Mouse (Mus musculus) embryonic facial prominence, embryonic 15.5 days (tissue): ENCODE data around the gene Nova2. TPM values are rescaled to one million over a fixed set of nuclear protein-coding genes. Genes with fewer than 3 reads are reported as not detected.

Experiments
- ATAC-seq: fragments of 200-750 bp; cut with Nextera tagmentation; 2 replicates; pipeline ENCODE4 v1.8.0; 2017; ENCODE audit warnings: low read depth, moderate TSS enrichment; ENCODE audit not compliant: insufficient number of reproducible peaks, low FRiP score, low TSS enrichment
- H3K27ac ChIP-seq: fragments of 300-500 bp; sonication (generic); replicated peaks from 2 replicates; pipeline ENCODE4 v1.5.1; 2015; ENCODE audit warnings: mild to moderate bottlenecking, inconsistent platforms
- H3K27me3 ChIP-seq: fragments of 300-500 bp; sonication (generic); 2 replicates; pipeline ENCODE4 v1.6.1; 2015; ENCODE audit warnings: inconsistent platforms
- H3K36me3 ChIP-seq: fragments of 300-500 bp; sonication (generic); 2 replicates; pipeline ENCODE4 v1.6.1; 2015; ENCODE audit warnings: mild to moderate bottlenecking, inconsistent platforms
- H3K4me1 ChIP-seq: fragments of 300-500 bp; sonication (generic); 2 replicates; pipeline ENCODE4 v1.6.1; 2015; ENCODE audit warnings: inconsistent platforms
- H3K4me2 ChIP-seq: fragments of 300-500 bp; sonication (generic); replicated peaks from 2 replicates; pipeline ENCODE4 v1.6.1; 2015; ENCODE audit warnings: mild to moderate bottlenecking, inconsistent platforms
- H3K4me3 ChIP-seq: fragments of 300-500 bp; sonication (generic); replicated peaks from 2 replicates; pipeline ENCODE4 v1.5.1; 2015; ENCODE audit warnings: mild to moderate bottlenecking, inconsistent platforms
- H3K9ac ChIP-seq: fragments of 300-500 bp; sonication (generic); 2 replicates; pipeline ENCODE4 v1.6.1; 2015; ENCODE audit warnings: inconsistent platforms
- H3K9me3 ChIP-seq: fragments of 300-500 bp; sonication (generic); replicated peaks from 2 replicates; pipeline ENCODE4 v1.6.1; 2016; ENCODE audit warnings: inconsistent platforms
- WGBS: fragments of 180-500 bp; shearing (Covaris S2); methylation state at CpG from one replicate; pipeline ENCODE4 v1.1.7; 2015; 5-methylcytosine and 5-hydroxymethylcytosine counted together
- polyA plus RNA-seq: library from polyadenylated mRNA; unstranded; fragments of >200 nt; fragmentation: Nextera tagmentation; extraction: Ambion mirVana; gene quantifications from 2 replicates; pipeline ENCODE4 v1.2.1, GENCODE M21; 2015

The Nova2 gene
- polyA plus RNA-seq, 1 experiment from 2014 or later, result 0.60 TPM

DNA sequence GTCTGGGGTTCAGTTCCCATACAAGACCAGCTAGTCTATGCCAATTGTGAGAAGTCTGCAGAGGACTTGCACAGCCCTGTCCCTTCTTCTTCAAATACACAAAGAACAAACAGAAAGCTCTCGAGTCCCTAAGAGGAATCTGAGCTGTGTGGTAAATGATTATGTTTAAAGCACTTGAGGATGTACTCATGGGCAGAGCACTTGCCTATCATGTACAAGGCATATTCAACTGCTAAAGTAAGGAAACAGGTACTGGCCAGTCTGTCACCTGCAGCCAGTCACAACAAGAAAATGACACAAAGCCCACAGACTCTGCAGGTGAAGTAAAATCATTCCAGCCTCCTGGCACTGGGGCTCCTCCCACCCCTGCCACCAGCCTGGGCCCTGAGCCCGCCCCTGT is 25.2 kb upstream of the Nova2 start:
- no peak overlapping the region for H3K9ac ChIP-seq
- H3K36me3 ChIP-seq, result peaks cover 46% of the 10 kb centered on the region
- H3K27ac ChIP-seq, result no peak overlapping the region
- no peaks in the 10 kb centered on the region for H3K27me3 ChIP-seq
- 84% methylated on average over 2 of the region's 2 CpGs for WGBS
- no peak for ATAC-seq
- H3K4me2 ChIP-seq, result no peak overlapping the region
- no peak overlapping the region for H3K4me3 ChIP-seq
- H3K4me1 ChIP-seq, result no peaks in the 10 kb centered on the region
- no peaks in the 10 kb centered on the region for H3K9me3 ChIP-seq

DNA sequence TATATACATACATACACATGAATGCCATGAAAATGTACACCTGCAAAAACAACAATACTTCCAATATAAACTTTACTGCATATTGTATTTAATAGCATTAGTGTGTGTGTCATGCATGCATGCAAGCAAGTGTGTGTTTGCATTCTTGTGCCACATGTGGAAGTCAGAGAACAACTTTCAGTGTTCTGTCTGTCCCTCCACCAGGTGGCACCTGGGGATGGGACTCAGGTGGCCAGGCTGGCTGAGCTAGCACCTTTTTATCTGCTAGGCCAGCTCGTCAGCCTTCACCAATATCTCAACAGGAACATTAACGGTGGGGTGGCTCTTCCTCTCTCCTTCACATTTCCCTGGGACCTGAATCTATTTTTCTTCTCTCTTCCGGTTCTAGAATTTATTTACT is 23.2 kb upstream of the Nova2 start:
- Histone ChIP-seq H3K9ac (no peak overlapping the region), H3K27me3 (no peaks in the 10 kb centered on the region), H3K9me3 (no peaks in the 10 kb centered on the region), H3K27ac (no peak overlapping the region), H3K36me3 (peaks cover 46% of the 10 kb centered on the region), H3K4me3 (no peak overlapping the region), H3K4me2 (no peak overlapping the region), H3K4me1 (0 out of 2 replicates have a peak, but pooled peaks cover 3% of the 10 kb centered on the region)
- no peak for ATAC-seq
- WGBS, result 69% methylated on average over 3 of the region's 3 CpGs

DNA sequence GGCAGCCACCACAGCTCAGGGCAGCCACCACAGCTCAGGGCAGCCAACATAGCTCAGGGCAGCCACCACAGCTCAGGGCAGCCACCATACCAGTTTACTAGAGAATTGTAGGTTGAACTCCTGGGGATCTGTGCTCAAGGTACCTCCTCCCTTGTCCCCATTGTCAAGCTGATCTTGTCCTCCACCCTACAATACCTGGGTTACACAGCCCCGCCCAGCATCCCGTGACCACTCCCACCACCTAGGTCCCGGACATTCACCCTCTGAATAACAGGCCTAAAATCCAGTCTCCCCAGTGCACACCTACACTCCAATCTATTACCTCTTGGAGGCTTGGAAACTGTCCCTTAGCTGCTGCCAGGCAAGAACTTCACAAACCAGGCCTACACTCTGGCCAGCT is 20.7 kb upstream of the Nova2 start:
- Histone ChIP-seq H3K4me2 (no peak overlapping the region), H3K4me3 (no peak overlapping the region), H3K4me1 (peaks cover 15% of the 10 kb centered on the region), H3K9me3 (no peaks in the 10 kb centered on the region), H3K27ac (no peak overlapping the region), H3K36me3 (peaks cover 31% of the 10 kb centered on the region), H3K9ac (no peak overlapping the region), H3K27me3 (no peaks in the 10 kb centered on the region)
- ATAC-seq, result no peak
- 76% methylated on average over 3 of the region's 3 CpGs for WGBS

DNA sequence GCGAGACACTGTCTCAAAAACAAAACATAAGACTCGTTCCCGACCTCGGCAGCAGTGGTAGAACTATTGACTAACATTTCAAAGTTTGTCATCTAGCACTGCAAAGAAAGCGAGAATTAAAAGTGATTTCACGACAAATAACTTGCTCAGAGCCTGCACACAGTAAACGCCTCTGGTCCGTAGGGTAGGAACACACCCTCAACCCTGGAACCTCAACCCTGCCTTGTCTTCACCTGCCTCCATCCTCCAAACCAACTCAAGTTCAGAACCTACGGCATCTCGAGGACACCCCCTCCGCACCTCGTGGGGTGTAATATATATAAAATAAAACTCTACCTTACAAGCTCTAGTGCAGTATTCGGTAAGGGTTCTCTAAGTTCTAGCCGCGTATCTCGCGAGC is 15.9 kb upstream of the Nova2 start:
- H3K9me3 ChIP-seq, result no peaks in the 10 kb centered on the region
- ATAC-seq, result no peak
- H3K27me3 ChIP-seq, result no peaks in the 10 kb centered on the region
- peak overlapping the region; percentile 63 for H3K4me2 ChIP-seq
- peaks cover 20% of the 10 kb centered on the region for H3K4me1 ChIP-seq
- peak overlapping the region; percentile 53 for H3K9ac ChIP-seq
- H3K4me3 ChIP-seq, result peak overlapping the region; percentile 74
- no peaks in the 10 kb centered on the region for H3K36me3 ChIP-seq
- 0 out of 2 replicates have a peak overlapping the region, but pooled peaks have one; percentile 41 for H3K27ac ChIP-seq
- WGBS, result 6% methylated on average over 17 of the region's 17 CpGs

DNA sequence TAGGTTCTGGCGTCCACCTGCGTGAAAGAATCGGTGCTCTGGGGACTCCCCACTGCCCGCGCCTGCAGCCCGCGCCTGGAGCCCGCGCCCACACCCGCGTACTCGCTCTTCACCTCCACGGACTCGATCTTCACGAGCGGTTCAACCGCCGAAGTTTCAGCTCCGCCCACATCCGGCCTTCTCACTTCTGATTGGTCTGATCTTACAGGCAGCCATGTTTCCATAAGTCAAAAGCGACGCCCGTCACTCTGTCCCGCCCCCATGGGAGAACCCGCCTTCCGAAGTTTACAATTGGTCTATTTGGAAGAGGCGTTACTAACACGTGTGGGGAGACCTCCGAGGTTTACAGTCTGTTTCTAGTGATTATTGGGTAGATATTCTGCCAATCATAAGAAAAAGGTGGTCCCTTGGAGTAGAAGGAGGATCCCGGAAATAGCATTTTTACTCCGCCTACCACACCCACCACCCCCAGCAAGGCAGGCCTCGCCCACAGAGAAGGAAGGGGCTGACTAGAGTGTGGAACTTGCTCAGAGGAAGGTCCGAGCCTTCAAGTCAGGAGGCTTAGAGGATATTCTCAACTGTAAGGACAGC is 15.4 kb upstream of the Nova2 start, which contains the start of gene Ccdc61:
TSS of gene Ccdc61 (minus strand) at position 175 of the 591 bp plus-strand sequence.
- peak; percentile 99 for ATAC-seq
- H3K27ac ChIP-seq, result 0 out of 2 replicates have a peak within 1 kb of the TSS, but pooled peaks have one; percentile 41
- peak within 1 kb of the TSS; percentile 53 for H3K9ac ChIP-seq
- peaks cover 20% of the 10 kb centered on the region for H3K4me1 ChIP-seq
- H3K4me3 ChIP-seq, result peak within 1 kb of the TSS; percentile 74
- H3K27me3 ChIP-seq, result no peaks in the 10 kb centered on the region
- H3K4me2 ChIP-seq, result peak within 1 kb of the TSS; percentile 63
- under 1% methylated on average over 33 of the region's 33 CpGs for WGBS
- no peaks in the 10 kb centered on the region for H3K9me3 ChIP-seq
- H3K36me3 ChIP-seq, result no peaks in the 10 kb centered on the region

DNA sequence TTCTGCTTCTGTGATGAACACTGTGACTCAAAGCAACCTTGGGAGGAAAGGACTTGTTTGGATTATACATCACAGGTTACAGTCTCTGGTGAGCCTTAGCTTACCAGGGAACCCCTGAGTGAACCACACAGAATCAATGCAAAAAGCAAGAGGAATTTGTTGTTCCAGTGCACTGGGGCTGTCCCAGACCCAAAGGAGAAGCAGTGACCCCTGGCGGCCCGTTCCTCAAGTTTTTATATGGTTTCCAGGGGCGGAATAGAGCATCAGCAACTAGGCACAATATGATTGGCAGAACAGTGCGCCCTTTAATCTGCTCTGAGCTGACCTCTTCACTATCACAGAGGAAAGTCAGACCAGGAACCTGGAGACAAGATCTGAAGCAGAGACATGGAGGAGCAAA is 9.4 kb upstream of the Nova2 start:
- no peak overlapping the region for H3K9ac ChIP-seq
- no peaks in the 10 kb centered on the region; the same call in 1 of the 2 replicates for H3K27me3 ChIP-seq
- H3K4me2 ChIP-seq, result no peak overlapping the region
- H3K4me1 ChIP-seq, result peaks cover 4% of the 10 kb centered on the region; the same call in 1 of the 2 replicates
- 71% methylated on average over 4 of the region's 4 CpGs for WGBS
- no peaks in the 10 kb centered on the region for H3K9me3 ChIP-seq
- no peaks in the 10 kb centered on the region for H3K36me3 ChIP-seq
- no peak for ATAC-seq
- no peak overlapping the region for H3K27ac ChIP-seq
- no peak overlapping the region for H3K4me3 ChIP-seq

DNA sequence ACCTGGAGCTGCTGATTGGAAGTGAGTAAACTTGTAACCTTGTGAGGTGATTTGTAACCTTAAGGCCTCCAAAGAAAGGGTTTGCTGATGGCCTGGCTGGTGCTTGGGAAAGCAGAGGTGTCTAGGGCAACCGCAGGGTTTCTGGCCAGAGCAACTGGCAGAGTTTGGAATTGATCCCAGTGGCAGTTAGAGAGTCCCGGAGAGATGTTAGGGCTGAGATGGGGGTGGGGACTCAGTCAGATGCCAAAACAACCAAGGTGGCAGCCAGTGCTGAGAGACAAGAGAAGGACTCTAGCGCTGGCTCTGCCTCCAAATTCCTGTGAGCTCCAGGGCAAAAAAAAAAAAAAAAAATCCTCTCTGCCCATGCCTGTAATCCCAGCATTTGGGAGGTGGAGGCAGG is 7.8 kb upstream of the Nova2 start:
- Histone ChIP-seq H3K9ac (no peak overlapping the region), H3K9me3 (no peaks in the 10 kb centered on the region), H3K4me2 (no peak overlapping the region), H3K36me3 (no peaks in the 10 kb centered on the region), H3K27me3 (peaks cover 5% of the 10 kb centered on the region), H3K4me3 (no peak overlapping the region), H3K27ac (no peak overlapping the region), H3K4me1 (peaks cover 4% of the 10 kb centered on the region; the same call in 1 of the 2 replicates)
- no peak for ATAC-seq
- 57% methylated on average over 3 of the region's 3 CpGs for WGBS

DNA sequence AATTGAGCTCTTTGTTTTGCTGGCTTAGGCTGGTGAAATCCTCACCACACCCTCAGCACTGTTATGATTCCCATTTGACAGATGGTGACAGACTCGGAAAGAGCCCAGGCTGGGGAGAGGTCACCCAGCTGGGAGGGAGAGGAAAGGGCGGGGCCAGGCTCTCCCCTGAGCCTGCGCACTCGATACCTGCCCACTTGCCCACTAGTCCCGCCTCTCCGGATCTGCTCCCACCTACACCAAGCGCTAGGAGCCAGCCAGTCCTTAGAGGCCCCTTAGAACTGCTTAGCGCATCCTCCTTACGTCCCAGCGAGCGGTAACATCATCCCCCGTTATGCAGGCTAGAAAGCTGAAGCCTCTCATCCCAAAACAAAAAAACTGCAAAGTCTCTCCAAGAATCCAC is 4.6 kb upstream of the Nova2 start:
- ATAC-seq, result no peak
- peak overlapping the region; percentile 22; the same call in 1 of the 2 replicates for H3K4me2 ChIP-seq

DNA sequence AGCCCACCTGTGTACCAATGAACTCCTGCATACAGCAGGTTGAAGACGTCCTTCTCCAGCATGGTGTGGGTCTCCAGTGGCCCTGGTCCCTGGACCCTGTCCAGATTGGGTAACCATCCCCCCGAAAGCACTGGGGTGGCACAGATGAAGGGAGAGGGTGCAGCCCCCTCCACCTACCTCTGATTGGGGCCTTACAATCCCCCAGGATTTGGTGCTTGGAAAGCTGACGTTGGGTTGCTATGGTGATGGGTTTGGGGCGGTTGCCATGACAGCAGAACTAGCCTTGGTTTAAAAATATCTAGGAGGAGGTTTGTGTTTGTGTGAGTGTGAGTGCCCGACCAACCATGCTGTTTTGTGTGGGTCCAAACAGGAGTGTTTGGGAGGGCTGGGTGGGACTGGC is 2.9 kb upstream of the Nova2 start:
- ATAC-seq, result no peak
- H3K27ac ChIP-seq, result no peak overlapping the region
- H3K4me1 ChIP-seq, result peaks cover 18% of the 10 kb centered on the region
- WGBS, result 46% methylated on average over 5 of the region's 5 CpGs
- H3K4me3 ChIP-seq, result no peak overlapping the region
- no peak overlapping the region for H3K9ac ChIP-seq
- peaks cover 51% of the 10 kb centered on the region for H3K27me3 ChIP-seq
- no peak overlapping the region for H3K4me2 ChIP-seq
- H3K36me3 ChIP-seq, result no peaks in the 10 kb centered on the region
- no peaks in the 10 kb centered on the region for H3K9me3 ChIP-seq

More for the DNA sequence above, 4.6 kb upstream of the Nova2 start:
- 1% methylated on average over 12 of the region's 12 CpGs for WGBS
- no peaks in the 10 kb centered on the region for H3K36me3 ChIP-seq
- H3K9me3 ChIP-seq, result no peaks in the 10 kb centered on the region
- no peak overlapping the region for H3K4me3 ChIP-seq
- no peak overlapping the region for H3K27ac ChIP-seq
- peaks cover 14% of the 10 kb centered on the region for H3K4me1 ChIP-seq
- no peak overlapping the region for H3K9ac ChIP-seq
- H3K27me3 ChIP-seq, result peaks cover 33% of the 10 kb centered on the region

DNA sequence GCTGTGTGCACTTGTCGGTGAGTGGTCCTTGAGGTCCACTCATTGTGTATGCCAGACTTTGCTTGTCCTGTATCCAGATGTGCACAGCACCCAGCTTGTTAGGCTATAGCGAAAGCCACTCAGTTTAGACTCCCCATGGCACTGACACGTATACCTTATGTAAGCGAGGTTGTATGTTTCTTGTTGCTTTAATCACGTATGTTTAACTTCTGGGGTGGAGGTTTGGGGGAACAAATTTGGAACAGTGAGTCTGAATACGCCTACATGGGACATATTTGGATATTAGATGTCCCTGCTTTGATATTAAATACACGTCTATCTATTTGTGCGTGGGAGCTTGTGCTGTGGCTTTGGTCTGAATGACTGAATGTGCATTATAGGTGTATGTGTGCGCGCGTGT is 2.4 kb upstream of the Nova2 start:
- no peaks in the 10 kb centered on the region for H3K9me3 ChIP-seq
- peaks cover 18% of the 10 kb centered on the region for H3K4me1 ChIP-seq
- peaks cover 54% of the 10 kb centered on the region for H3K27me3 ChIP-seq
- no peak overlapping the region for H3K27ac ChIP-seq
- 68% methylated on average over 11 of the region's 11 CpGs for WGBS
- no peak overlapping the region for H3K9ac ChIP-seq
- H3K4me3 ChIP-seq, result no peak overlapping the region
- no peak for ATAC-seq
- H3K36me3 ChIP-seq, result no peaks in the 10 kb centered on the region
- no peak overlapping the region for H3K4me2 ChIP-seq

DNA sequence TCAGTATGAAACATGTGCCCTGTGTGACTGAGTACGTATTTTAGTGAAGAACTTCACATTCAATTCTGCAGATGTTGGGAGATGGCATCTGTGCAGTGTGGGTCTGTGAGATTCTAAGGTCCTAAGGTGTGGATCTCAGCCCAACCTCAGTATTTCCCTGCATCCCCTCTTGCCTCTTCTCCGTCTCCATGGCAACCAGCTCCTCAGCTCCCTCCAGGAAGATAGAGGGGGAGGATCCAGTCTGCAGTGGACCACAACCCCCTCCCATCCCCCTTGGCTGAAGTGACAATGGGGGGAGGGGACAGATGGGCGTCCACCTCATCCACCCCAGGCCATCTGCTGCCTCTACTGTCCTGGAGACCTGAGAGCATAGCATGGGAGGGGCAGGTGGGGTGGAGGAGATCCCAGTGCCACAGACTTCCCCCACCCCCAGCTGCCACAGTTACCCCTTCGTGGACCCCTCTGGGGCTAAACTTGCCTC is 1.9 kb upstream of the Nova2 start:
- H3K36me3 ChIP-seq, result no peaks in the 10 kb centered on the region
- no peak overlapping the region for H3K4me3 ChIP-seq
- peaks cover 18% of the 10 kb centered on the region for H3K4me1 ChIP-seq
- ATAC-seq, result no peak
- WGBS, result 17% methylated on average over 4 of the region's 4 CpGs
- H3K9ac ChIP-seq, result no peak overlapping the region
- no peaks in the 10 kb centered on the region for H3K9me3 ChIP-seq
- H3K27me3 ChIP-seq, result peaks cover 54% of the 10 kb centered on the region
- no peak overlapping the region for H3K27ac ChIP-seq
- H3K4me2 ChIP-seq, result no peak overlapping the region

DNA sequence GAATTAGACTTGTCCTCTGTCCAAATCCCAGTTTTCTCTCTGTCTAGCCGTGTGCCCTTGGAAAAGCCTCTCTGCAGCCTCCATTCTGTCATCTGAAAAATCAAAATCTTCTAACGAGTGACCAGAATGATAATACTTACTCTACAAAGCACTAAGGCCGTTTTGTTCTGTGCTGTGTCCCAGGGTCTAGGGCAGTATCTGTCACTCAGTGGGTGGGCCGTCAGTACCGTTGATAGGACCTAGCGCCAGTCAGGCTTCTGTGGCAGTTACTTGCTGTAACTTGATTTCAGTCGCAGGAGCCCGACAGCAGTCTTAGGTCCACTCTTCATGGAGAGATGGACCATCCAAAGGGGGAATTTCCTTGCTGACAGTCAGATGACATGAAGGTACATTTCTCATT is 1.4 kb upstream of the Nova2 start:
- no peak overlapping the region for H3K4me3 ChIP-seq
- no peaks in the 10 kb centered on the region for H3K9me3 ChIP-seq
- no peak overlapping the region for H3K9ac ChIP-seq
- peaks cover 54% of the 10 kb centered on the region for H3K27me3 ChIP-seq
- no peak for ATAC-seq
- H3K36me3 ChIP-seq, result no peaks in the 10 kb centered on the region
- H3K27ac ChIP-seq, result no peak overlapping the region
- no peak overlapping the region for H3K4me2 ChIP-seq
- peaks cover 18% of the 10 kb centered on the region for H3K4me1 ChIP-seq
- WGBS, result 11% methylated on average over 8 of the region's 8 CpGs
